Mouse (Mus musculus): ENCODE data around the gene Dok5.

- no peak for TF ChIP-seq FLI1 (IDR thresholded peaks at IDR 0.05; ENCODE audit: low read length)
- TF ChIP-seq GATA1 (IDR thresholded peaks at IDR 0.05; ENCODE audit: borderline replicate concordance, low read length): no peak
Observed at GRCm38 (mm10) chr2:170837824-170838557, 106.4 kb downstream of the Dok5 start.

All from megakaryocyte, embryonic 14.5 days (primary cell).